Mouse (Mus musculus): ENCODE measurements around the gene Lama1. TPM values are rescaled to one million over a fixed set of nuclear protein-coding genes. Genes with fewer than 3 reads are reported as not detected.

Lama1 gene
- polyA plus RNA-seq, 1 experiment from 2014 or later = 0.76 TPM

DNA sequence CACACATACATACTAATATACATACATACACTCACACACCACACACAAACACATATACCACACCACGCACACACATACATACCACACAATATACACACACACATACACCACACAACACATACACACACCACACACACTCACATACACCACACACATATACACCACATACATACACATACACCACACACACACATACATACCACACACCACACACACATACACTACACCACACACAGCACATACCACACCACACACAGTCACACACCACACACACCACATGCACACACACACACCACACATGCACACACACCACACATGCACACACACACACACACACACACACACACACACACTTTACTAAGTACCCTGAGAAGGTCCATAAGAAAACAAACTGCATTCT lies 25.5 kb downstream of the Lama1 start:
- TF ChIP-seq EP300 (optimal IDR thresholded peaks at IDR 0.05) (no peak), CTCF (IDR thresholded peaks at IDR 0.05; ENCODE audit: low read depth) (no peak)
- no peak overlapping the region for H3K4me2 ChIP-seq (replicated peaks; ENCODE audit: low read depth)
- ATAC-seq (ENCODE audit: low FRiP score, low TSS enrichment) = no peak
- H3K4me3 ChIP-seq (ENCODE audit: low read depth, low read length) = no peak overlapping the region
- H3K9me3 ChIP-seq (ENCODE audit: control insufficient read depth, low read length) = no peaks in the 10 kb centered on the region
- H3K9ac ChIP-seq (ENCODE audit: low read length) = no peak overlapping the region
- WGBS = 95% methylated on average over 1 of the region's 1 CpGs
- H3K27me3 ChIP-seq (ENCODE audit: control insufficient read depth, insufficient read depth, low read length) = no peaks in the 10 kb centered on the region
- DNase-seq (ENCODE audit: low spot score) = no peak
- no peak overlapping the region for H3K27ac ChIP-seq (replicated peaks)
- H3K36me3 ChIP-seq (ENCODE audit: control insufficient read depth, insufficient read depth, low read length) = no peaks in the 10 kb centered on the region
- no peaks in the 10 kb centered on the region for H3K4me1 ChIP-seq (replicated peaks; ENCODE audit: control insufficient read depth, insufficient read depth)

DNA sequence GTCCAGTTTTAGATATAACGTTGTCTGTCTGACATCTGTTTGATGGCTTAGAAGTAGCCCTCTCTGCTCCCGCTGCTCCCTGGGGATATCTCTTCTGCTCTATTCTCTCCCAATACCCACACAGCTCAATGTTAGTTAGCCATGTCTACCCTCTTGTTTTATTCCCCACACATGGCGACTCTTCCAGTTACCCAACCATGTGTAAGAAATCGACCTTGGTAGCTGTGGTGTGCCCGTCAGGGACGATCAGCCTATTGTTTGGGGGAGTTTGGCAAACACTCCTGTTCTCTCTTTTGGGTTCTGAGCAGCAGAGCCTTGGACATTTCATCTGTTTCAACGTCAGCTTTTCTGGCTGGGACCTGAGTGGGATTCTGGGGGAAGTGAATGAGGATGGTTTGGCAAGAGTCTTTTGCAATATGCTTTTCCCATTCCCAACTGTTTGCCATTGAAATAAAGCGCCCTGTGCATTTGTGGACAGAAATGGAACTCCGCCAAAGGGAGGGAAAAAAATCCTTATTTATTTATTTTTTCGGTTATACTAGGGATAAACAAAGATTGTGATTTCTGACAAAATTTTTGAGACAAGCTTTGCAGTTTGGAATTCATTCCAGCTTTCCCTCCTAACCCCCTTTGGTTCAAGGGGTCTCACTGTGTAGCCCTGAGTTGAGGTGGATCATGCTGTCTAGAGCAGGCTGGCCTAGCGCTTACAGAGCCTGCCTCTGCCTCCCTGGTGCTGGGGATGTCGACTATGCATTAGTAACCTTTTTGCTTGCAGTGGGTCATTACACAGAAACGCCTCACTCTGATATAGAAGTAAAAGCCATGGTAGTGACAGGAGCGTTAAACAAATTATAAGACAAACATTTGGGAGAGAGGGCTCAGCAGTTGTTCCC lies 26.4 kb downstream of the Lama1 start:
- no peaks in the 10 kb centered on the region for H3K27me3 ChIP-seq (ENCODE audit: control insufficient read depth, insufficient read depth, low read length)
- H3K27ac ChIP-seq (replicated peaks) = no peak overlapping the region
- H3K36me3 ChIP-seq (ENCODE audit: control insufficient read depth, insufficient read depth, low read length) = no peaks in the 10 kb centered on the region
- H3K4me1 ChIP-seq (replicated peaks; ENCODE audit: control insufficient read depth, insufficient read depth) = no peaks in the 10 kb centered on the region
- WGBS = 53% methylated on average over 14 of the region's 14 CpGs
- DNase-seq (ENCODE audit: low spot score) = no peak
- TF ChIP-seq CTCF (IDR thresholded peaks at IDR 0.05; ENCODE audit: low read depth) (no peak), EP300 (optimal IDR thresholded peaks at IDR 0.05) (no peak)
- no peak overlapping the region for H3K4me2 ChIP-seq (replicated peaks; ENCODE audit: low read depth)
- ATAC-seq (ENCODE audit: low FRiP score, low TSS enrichment) = no peak
- H3K9ac ChIP-seq (ENCODE audit: low read length) = no peak overlapping the region
- no peak overlapping the region for H3K4me3 ChIP-seq (ENCODE audit: low read depth, low read length)
- no peaks in the 10 kb centered on the region for H3K9me3 ChIP-seq (ENCODE audit: control insufficient read depth, low read length)

- WGBS = 82% methylated on average over 11 of the region's 11 CpGs
- no peak for DNase-seq (ENCODE audit: low spot score)
- Histone ChIP-seq H3K27me3 (ENCODE audit: control insufficient read depth, insufficient read depth, low read length) (no peaks in the 10 kb centered on the region), H3K9ac (ENCODE audit: low read length) (no peak overlapping the region), H3K9me3 (ENCODE audit: control insufficient read depth, low read length) (no peaks in the 10 kb centered on the region), H3K27ac (replicated peaks) (no peak overlapping the region), H3K36me3 (ENCODE audit: control insufficient read depth, insufficient read depth, low read length) (no peaks in the 10 kb centered on the region), H3K4me1 (replicated peaks; ENCODE audit: control insufficient read depth, insufficient read depth) (no peaks in the 10 kb centered on the region), H3K4me3 (ENCODE audit: low read depth, low read length) (no peak overlapping the region), H3K4me2 (replicated peaks; ENCODE audit: low read depth) (no peak overlapping the region)
- TF ChIP-seq CTCF (IDR thresholded peaks at IDR 0.05; ENCODE audit: low read depth) (no peak), EP300 (optimal IDR thresholded peaks at IDR 0.05) (no peak)
- ATAC-seq (ENCODE audit: low FRiP score, low TSS enrichment) = no peak
These were observed 29.5 kb downstream of the Lama1 start for GRCm38 (mm10) chr17:67726601-67727000.

DNA sequence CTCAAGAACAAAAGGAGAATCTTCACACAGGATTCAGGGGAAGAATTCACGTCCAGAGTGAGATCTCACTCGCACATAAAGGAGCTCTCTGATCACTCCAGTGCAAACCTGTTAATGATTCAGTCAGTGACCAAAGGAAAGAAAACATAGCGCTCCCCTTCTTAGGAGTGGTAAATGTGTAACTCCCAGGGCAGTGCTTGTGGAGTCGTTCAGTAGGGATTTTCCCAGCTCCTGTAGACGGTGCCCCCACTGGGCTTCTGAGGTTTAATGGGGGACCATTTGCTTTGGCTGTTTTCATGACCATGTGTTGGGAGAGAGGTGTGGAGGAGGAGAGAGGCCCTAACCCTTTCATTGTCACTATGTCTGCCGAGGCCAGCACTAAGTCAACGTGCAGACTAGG lies 31.7 kb downstream of the Lama1 start:
- Histone ChIP-seq H3K36me3 (ENCODE audit: control insufficient read depth, insufficient read depth, low read length) (no peaks in the 10 kb centered on the region), H3K4me3 (ENCODE audit: low read depth, low read length) (no peak overlapping the region), H3K27ac (replicated peaks) (no peak overlapping the region), H3K9me3 (ENCODE audit: control insufficient read depth, low read length) (no peaks in the 10 kb centered on the region), H3K27me3 (ENCODE audit: control insufficient read depth, insufficient read depth, low read length) (no peaks in the 10 kb centered on the region), H3K9ac (ENCODE audit: low read length) (no peak overlapping the region), H3K4me2 (replicated peaks; ENCODE audit: low read depth) (no peak overlapping the region), H3K4me1 (replicated peaks; ENCODE audit: control insufficient read depth, insufficient read depth) (no peaks in the 10 kb centered on the region)
- ATAC-seq (ENCODE audit: low FRiP score, low TSS enrichment) = no peak
- 52% methylated on average over 7 of the region's 7 CpGs for WGBS
- TF ChIP-seq EP300 (optimal IDR thresholded peaks at IDR 0.05) (no peak), CTCF (IDR thresholded peaks at IDR 0.05; ENCODE audit: low read depth) (no peak)
- DNase-seq (ENCODE audit: low spot score) = no peak

- H3K9ac ChIP-seq (ENCODE audit: low read length) = no peak overlapping the region
- WGBS = 53% methylated on average over 3 of the region's 3 CpGs
- no peaks in the 10 kb centered on the region for H3K27me3 ChIP-seq (ENCODE audit: control insufficient read depth, insufficient read depth, low read length)
- H3K36me3 ChIP-seq (ENCODE audit: control insufficient read depth, insufficient read depth, low read length) = no peaks in the 10 kb centered on the region
- TF ChIP-seq EP300 (optimal IDR thresholded peaks at IDR 0.05) (no peak), CTCF (IDR thresholded peaks at IDR 0.05; ENCODE audit: low read depth) (no peak)
- no peak overlapping the region for H3K4me2 ChIP-seq (replicated peaks; ENCODE audit: low read depth)
- no peak overlapping the region for H3K27ac ChIP-seq (replicated peaks)
- H3K4me1 ChIP-seq (replicated peaks; ENCODE audit: control insufficient read depth, insufficient read depth) = no peaks in the 10 kb centered on the region
- no peaks in the 10 kb centered on the region for H3K9me3 ChIP-seq (ENCODE audit: control insufficient read depth, low read length)
- DNase-seq (ENCODE audit: low spot score) = no peak
- no peak for ATAC-seq (ENCODE audit: low FRiP score, low TSS enrichment)
- H3K4me3 ChIP-seq (ENCODE audit: low read depth, low read length) = no peak overlapping the region
These were observed 34.0 kb downstream of the Lama1 start for GRCm38 (mm10) chr17:67731096-67731495.

GRCm38 (mm10) chr17:67731964-67732363 lies 34.9 kb downstream of the Lama1 start:
- DNase-seq (ENCODE audit: low spot score) = no peak
- 61% methylated on average over 11 of the region's 11 CpGs for WGBS
- Histone ChIP-seq H3K9ac (ENCODE audit: low read length) (no peak overlapping the region), H3K9me3 (ENCODE audit: control insufficient read depth, low read length) (no peaks in the 10 kb centered on the region), H3K27me3 (ENCODE audit: control insufficient read depth, insufficient read depth, low read length) (no peaks in the 10 kb centered on the region), H3K4me1 (replicated peaks; ENCODE audit: control insufficient read depth, insufficient read depth) (no peaks in the 10 kb centered on the region), H3K4me3 (ENCODE audit: low read depth, low read length) (no peak overlapping the region), H3K27ac (replicated peaks) (no peak overlapping the region), H3K4me2 (replicated peaks; ENCODE audit: low read depth) (no peak overlapping the region), H3K36me3 (ENCODE audit: control insufficient read depth, insufficient read depth, low read length) (no peaks in the 10 kb centered on the region)
- TF ChIP-seq CTCF (IDR thresholded peaks at IDR 0.05; ENCODE audit: low read depth) = no peak
- no peak for TF ChIP-seq EP300 (optimal IDR thresholded peaks at IDR 0.05)
- ATAC-seq (ENCODE audit: low FRiP score, low TSS enrichment) = no peak
